Mouse (Mus musculus): ENCODE measurements around the gene Gm47429. TPM values are rescaled to one million over a fixed set of nuclear protein-coding genes. Genes with fewer than 3 reads are reported as not detected.
A peak's percentile ranks its signal among the peaks of the same experiment; 100 is the strongest.
"Not testable (repeated sequence)": the region's sequence is repeated elsewhere in the genome, so short reads cannot be mapped to it uniquely, and the experiment has no call there.

Gene Gm47429
- polyA plus RNA-seq (2015; fragmentation: Nextera tagmentation; extraction: Ambion mirVana), result not detected in 2 replicates

DNA sequence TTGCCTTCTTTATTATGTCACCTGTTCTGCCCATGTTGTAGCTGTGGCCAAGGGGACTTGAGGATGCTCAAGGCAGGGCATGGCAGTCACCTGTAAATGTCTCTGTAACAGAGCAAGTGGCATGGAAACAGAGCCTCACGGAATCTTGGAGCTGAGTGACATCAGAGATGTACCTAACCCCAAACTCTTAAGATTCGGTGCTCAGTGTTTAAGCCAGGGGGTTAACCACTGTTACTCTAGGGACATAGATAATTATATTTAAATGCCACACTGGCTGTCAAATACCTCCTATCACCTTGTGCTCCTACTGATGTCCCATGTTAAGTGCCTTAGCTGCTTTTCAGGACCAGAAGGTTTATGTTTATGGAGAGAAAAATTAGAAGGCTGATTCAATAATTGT is at the start of gene Gm47429:
Gene Gm47429, minus strand, starts transcription at position 101 of the 400 bp plus-strand sequence.
- Histone ChIP-seq H3K36me3 (ENCODE audit: poor library complexity, severe bottlenecking) (no peaks in the 10 kb centered on the region), H3K4me2 (no peak within 1 kb of the TSS), H3K4me3 (no peak within 1 kb of the TSS), H3K9me3 (replicated peaks) (no peaks in the 10 kb centered on the region), H3K27ac (no peak within 1 kb of the TSS), H3K4me1 (no peaks in the 10 kb centered on the region), H3K9ac (no peak within 1 kb of the TSS), H3K27me3 (no peaks in the 10 kb centered on the region)
- WGBS, result 82% methylated on average over 2 of the region's 2 CpGs
- ATAC-seq, result no peak

DNA sequence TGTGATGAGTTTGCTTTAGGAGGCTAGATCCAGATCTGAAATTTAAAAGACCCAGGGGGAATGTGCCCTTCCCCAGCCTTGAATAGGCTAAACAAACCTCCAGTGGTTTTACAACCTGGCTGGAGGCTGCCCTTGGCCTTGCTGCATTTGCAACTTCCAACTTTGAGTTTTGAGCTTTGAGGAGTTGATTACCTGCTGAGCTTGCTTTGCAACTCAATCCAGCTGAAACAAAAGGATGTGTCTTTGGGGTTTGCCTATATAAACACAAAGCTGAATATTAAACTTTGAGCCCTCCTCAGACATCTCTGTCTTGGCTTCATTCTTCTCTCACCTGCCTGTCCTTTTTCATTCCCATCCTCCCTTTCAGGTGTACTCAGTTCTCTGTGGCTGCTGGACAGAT is 44.8 kb upstream of the Gm47429 start:
- not testable (repeated sequence) for H3K4me3 ChIP-seq, ATAC-seq

DNA sequence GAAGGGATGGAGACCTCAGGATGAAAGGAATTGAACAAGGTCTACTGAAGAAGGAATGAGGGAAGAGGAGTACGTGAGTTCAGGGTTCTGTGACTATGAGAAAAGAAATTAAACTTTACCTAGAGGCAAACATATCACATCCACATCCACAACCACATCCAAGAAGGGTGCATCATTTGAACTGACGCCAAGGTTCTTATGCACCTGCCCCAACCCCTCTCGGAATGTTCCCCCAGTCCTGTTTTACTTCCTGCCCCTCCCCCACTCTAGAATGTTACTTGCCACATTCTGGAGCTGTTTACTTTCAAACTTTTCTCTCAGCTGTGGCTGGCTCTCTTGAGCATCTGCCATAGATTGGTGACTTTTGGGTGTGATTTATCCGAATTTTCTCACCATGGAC is 23.3 kb upstream of the Gm47429 start, which contains the start of gene Nutm2:
Gene Nutm2, plus strand, starts transcription at position 301 of the 400 bp plus-strand sequence.
- Histone ChIP-seq H3K9me3 (replicated peaks) (no peaks in the 10 kb centered on the region), H3K4me1 (no peaks in the 10 kb centered on the region), H3K9ac (no peak within 1 kb of the TSS), H3K4me3 (no peak within 1 kb of the TSS), H3K27me3 (no peaks in the 10 kb centered on the region), H3K36me3 (ENCODE audit: poor library complexity, severe bottlenecking) (no peaks in the 10 kb centered on the region), H3K27ac (no peak within 1 kb of the TSS), H3K4me2 (no peak within 1 kb of the TSS)
- 85% methylated on average over 4 of the region's 4 CpGs for WGBS
- ATAC-seq, result no peak

More for the DNA sequence above, 44.8 kb upstream of the Gm47429 start:
- H3K9ac ChIP-seq; H3K27ac ChIP-seq; H3K27me3 ChIP-seq; H3K4me1 ChIP-seq; H3K36me3 ChIP-seq (ENCODE audit: poor library complexity, severe bottlenecking); H3K4me2 ChIP-seq; H3K9me3 ChIP-seq (replicated peaks): not testable (repeated sequence)

DNA sequence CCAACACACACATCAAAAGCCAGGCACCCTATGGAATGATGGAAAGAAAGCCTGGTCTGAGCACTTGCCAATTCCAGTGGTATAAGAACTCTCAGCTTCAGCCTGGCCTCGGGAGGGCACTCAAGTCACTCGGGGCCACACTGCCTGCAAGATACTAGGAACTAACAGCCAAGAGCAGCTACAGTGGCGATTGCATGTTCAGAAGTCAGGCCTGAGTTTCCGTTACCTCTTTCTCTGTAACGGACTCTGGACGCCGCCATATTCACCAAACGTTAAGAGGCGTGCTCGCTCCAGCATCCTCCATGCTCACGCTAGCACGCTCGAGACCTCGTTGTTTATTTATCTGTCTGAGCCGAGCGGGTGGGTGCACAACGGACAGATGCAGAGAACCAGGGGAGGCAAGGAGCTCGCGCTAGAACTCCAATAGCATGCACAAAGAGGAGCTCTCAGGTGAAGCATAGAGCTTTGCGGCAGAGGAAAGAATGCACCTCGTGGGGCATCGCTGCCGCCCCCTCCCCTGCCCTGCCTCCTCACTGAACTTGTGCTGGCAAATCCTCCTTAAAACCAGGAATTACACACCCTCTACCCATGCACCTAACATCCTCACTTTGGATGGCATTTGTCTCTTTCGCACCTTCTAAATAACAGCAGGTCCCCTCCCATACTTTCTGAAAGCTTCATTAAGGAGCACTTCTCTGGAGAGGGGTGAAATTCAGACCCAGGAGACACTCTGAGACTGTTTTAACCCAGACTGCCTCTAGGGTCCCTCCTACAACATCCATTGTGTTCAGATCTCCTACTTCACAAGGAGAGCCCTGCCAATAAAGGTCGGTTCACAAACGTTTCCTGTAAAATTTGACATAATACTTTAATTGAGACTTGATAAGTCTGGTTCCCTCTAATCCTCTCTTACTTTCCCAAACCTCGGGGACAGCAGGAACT is 21.2 kb upstream of the Gm47429 start:
- Histone ChIP-seq H3K27me3 (no peaks in the 10 kb centered on the region), H3K9ac (no peak overlapping the region), H3K9me3 (replicated peaks) (no peaks in the 10 kb centered on the region), H3K27ac (no peak overlapping the region), H3K4me2 (peak overlapping the region; percentile 38), H3K36me3 (ENCODE audit: poor library complexity, severe bottlenecking) (no peaks in the 10 kb centered on the region), H3K4me1 (no peaks in the 10 kb centered on the region), H3K4me3 (peak overlapping the region; percentile 7)
- WGBS, result 44% methylated on average over 27 of the region's 27 CpGs
- ATAC-seq, result 0 out of 2 replicates have a peak, but pooled peaks have one; percentile 30

DNA sequence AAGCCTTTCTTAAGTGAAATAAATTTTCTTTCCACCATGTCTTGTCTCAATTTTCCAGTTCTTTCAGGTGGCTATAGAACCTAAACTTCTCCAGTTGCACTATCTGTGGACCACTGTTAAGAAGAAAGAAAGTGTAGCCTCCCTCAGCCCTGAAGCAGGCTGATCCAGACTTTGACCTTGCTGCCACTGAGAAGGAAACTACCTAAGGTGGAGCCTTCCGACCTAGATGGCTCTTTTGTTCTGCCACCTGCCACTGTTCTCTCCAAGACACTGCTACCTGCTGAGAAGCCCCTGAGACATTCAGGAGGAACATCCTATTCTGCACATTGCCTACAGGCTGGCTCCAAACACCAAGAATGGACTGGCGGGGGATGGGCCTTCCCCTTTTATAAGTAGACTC is 16.7 kb upstream of the Gm47429 start:
- not testable (repeated sequence) for H3K4me1 ChIP-seq; H3K27me3 ChIP-seq; ATAC-seq; H3K36me3 ChIP-seq (ENCODE audit: poor library complexity, severe bottlenecking); H3K4me3 ChIP-seq; H3K9me3 ChIP-seq (replicated peaks); H3K27ac ChIP-seq; H3K9ac ChIP-seq; H3K4me2 ChIP-seq
- WGBS, result 74% methylated on average over 2 of the region's 2 CpGs

DNA sequence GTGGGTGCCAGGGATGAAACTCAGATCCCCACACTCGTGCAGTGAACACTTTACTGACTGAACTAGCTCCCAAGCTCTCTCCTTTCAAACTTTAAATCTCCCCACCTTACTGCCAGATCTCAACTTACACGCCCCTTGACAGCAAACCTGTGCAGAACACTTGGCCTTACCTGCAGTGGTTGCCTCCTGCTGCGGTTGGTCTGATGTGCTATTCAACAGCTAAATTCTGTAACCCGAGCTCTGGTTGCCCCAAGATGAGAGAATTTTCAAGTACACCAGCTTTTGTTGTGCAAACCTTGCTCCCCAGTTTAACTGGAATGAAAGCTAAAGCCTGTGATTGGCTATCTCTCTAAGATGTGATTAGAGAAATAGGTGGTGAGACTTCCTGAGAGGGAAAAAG is 9.7 kb upstream of the Gm47429 start:
- Histone ChIP-seq H3K27me3 (no peaks in the 10 kb centered on the region), H3K27ac (no peak overlapping the region), H3K9ac (no peak overlapping the region), H3K9me3 (replicated peaks) (no peaks in the 10 kb centered on the region), H3K4me1 (no peaks in the 10 kb centered on the region), H3K4me3 (no peak overlapping the region), H3K36me3 (ENCODE audit: poor library complexity, severe bottlenecking) (no peaks in the 10 kb centered on the region), H3K4me2 (no peak overlapping the region)
- WGBS, result 33% methylated on average over 4 of the region's 4 CpGs
- ATAC-seq, result no peak

DNA sequence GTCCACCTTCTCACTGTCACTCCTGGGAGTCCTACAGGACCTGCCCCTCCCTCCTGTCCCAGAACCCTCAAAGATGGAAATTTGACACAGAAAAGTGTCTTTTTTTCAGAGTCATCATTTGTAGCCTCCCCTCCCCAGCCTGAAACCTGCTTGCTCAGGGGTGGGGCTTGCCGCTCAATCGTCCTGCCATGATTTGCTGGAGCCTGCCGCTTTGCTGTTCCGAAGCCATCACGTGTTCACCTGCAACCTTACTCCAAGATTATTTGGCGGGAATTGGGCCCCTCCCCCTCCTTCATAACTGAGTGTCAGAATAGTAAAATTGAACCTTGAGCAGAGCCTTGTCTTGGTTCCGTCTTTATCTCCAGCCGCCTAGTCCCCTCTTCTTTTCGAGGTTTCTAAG is 8.6 kb upstream of the Gm47429 start:
- not testable (repeated sequence) for ATAC-seq; H3K36me3 ChIP-seq (ENCODE audit: poor library complexity, severe bottlenecking); H3K9me3 ChIP-seq (replicated peaks); H3K4me3 ChIP-seq; H3K9ac ChIP-seq; H3K27ac ChIP-seq; H3K4me1 ChIP-seq; H3K27me3 ChIP-seq; H3K4me2 ChIP-seq
- 71% methylated on average over 9 of the region's 9 CpGs for WGBS

DNA sequence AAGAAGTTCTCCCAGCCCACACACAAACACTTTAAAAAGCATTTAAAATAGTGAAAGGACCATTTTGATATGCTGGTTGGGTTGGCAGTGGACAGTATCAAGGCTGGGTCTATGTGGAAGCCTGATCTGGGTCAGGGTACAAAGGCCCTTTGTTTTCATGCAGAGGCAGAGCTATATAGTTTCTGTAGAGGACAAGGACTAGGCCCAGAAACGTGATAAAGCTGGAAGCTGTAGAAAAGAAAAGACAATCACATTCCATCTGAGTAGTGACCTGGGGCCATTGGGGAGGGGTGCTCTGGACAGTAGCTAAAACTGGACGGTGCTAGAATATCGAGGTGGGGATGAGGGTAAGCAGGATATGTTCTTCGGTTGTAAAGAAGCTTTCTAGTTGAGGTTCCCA is 1.5 kb upstream of the Gm47429 start:
- 66% methylated on average over 4 of the region's 4 CpGs for WGBS
- no peak for ATAC-seq
- no peaks in the 10 kb centered on the region for H3K36me3 ChIP-seq (ENCODE audit: poor library complexity, severe bottlenecking)
- no peaks in the 10 kb centered on the region for H3K4me1 ChIP-seq
- no peaks in the 10 kb centered on the region for H3K9me3 ChIP-seq (replicated peaks)
- H3K4me2 ChIP-seq, result no peak overlapping the region
- no peak overlapping the region for H3K9ac ChIP-seq
- no peaks in the 10 kb centered on the region for H3K27me3 ChIP-seq
- no peak overlapping the region for H3K4me3 ChIP-seq
- no peak overlapping the region for H3K27ac ChIP-seq

DNA sequence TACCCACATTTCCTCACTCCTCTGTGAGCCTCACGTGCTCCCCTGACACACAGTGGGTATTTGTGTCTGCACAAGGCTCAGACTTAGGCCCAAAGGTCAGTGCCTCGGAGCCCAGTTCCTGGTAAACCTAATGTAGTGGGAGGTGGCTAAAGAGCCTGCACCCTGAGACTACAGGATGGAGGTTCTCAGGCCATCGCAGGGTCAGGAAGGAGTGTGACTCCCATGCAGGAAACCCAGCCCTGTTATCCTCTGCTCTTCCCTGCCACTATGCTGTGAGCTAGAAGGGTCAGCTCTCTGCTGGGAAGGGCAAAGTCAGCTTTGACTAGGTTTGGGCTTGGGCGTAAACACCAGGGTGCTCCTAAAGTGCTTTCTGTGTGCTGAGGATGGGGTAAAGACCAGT is 17.0 kb downstream of the Gm47429 start:
- Histone ChIP-seq H3K27me3 (no peaks in the 10 kb centered on the region), H3K4me2 (no peak overlapping the region), H3K27ac (no peak overlapping the region), H3K9me3 (replicated peaks) (no peaks in the 10 kb centered on the region), H3K9ac (no peak overlapping the region), H3K36me3 (ENCODE audit: poor library complexity, severe bottlenecking) (peaks cover 92% of the 10 kb centered on the region), H3K4me3 (no peak overlapping the region), H3K4me1 (no peaks in the 10 kb centered on the region)
- 95% methylated on average over 4 of the region's 4 CpGs for WGBS
- ATAC-seq, result no peak

DNA sequence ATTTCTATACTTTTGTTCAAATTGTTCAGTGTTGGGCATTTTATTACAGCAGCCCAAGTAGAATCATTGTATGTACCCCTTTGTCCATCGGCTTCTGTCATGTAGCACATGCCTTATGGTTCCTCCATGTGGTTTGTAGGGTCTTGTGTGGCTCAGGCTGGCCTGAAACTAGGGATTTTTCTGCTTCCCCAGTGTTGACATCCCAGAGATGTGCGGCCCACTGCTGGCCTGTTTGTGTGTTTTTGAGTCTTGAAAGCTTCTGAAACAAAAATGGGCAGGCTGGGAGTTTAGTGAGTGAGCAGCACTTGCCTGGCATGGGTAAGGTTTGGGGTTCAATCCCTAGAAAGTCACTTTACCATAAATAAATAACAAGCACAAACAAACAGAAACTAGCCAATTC is 19.2 kb downstream of the Gm47429 start:
- WGBS, result 87% methylated on average over 2 of the region's 2 CpGs
- H3K27me3 ChIP-seq, result no peaks in the 10 kb centered on the region
- no peak for ATAC-seq
- no peaks in the 10 kb centered on the region for H3K9me3 ChIP-seq (replicated peaks)
- H3K27ac ChIP-seq, result no peak overlapping the region
- peaks cover 82% of the 10 kb centered on the region for H3K36me3 ChIP-seq (ENCODE audit: poor library complexity, severe bottlenecking)
- H3K4me2 ChIP-seq, result no peak overlapping the region
- no peak overlapping the region for H3K9ac ChIP-seq
- H3K4me3 ChIP-seq, result no peak overlapping the region
- H3K4me1 ChIP-seq, result no peaks in the 10 kb centered on the region

DNA sequence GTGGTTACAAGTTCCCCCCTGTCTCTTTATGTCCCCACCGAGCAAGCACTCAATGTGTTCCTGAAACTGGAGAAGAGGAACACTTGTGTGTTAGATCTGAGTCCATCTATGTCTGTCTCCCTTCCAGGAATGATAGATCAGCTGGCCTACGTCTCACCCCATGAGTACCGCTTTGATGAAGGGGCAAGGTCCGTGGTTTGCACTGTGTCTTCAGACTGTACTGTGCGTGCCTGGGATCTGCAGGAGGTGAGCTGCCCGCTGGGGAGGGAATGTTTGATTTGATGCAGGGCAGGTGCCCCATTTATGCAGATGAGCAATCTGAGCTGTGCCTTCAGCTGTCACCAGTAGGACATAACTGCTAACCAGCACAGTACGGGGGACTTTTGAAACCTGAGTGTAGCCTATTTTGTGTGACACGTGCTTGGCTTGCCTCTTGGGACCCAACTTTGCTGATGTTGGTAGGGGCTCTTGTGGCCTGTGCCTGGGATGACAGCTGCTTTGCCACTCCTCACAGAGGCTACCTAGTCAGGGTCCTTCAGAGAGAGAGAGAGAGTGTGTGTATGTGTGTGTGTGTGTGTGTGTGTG is 20.0 kb downstream of the Gm47429 start:
- Histone ChIP-seq H3K9ac (no peak overlapping the region), H3K27me3 (no peaks in the 10 kb centered on the region), H3K4me1 (peaks cover 1% of the 10 kb centered on the region), H3K36me3 (ENCODE audit: poor library complexity, severe bottlenecking) (peaks cover 74% of the 10 kb centered on the region), H3K27ac (no peak overlapping the region), H3K4me2 (no peak overlapping the region), H3K4me3 (no peak overlapping the region), H3K9me3 (replicated peaks) (no peaks in the 10 kb centered on the region)
- WGBS, result 93% methylated on average over 8 of the region's 8 CpGs
- ATAC-seq, result no peak

DNA sequence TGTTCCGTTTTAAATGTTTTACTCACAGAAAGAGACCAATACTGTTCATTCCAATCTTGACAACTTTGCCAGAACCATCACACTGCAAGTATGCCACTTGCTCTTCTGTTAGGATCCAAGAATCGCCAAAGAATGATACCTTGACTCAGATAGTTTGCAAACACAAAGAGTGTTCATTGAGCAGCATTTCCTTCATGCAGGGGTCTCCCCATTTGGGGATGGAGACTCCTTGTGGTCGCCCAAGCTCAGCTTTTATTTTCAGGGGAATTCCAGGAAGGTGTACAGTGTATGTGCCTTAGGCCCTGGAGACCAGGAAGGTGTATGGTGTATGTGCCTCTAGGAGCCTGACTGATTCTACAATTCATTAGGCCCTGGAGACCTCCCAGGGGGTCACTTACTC is 25.3 kb downstream of the Gm47429 start:
- peak overlapping the region; percentile 77 for H3K4me3 ChIP-seq
- H3K27me3 ChIP-seq, result no peaks in the 10 kb centered on the region
- H3K9me3 ChIP-seq (replicated peaks), result no peaks in the 10 kb centered on the region
- peaks cover 21% of the 10 kb centered on the region for H3K36me3 ChIP-seq (ENCODE audit: poor library complexity, severe bottlenecking)
- ATAC-seq, result peak; percentile 26; the same call in 1 of the 2 replicates
- peaks cover 11% of the 10 kb centered on the region for H3K4me1 ChIP-seq
- no peak overlapping the region for H3K27ac ChIP-seq
- 45% methylated on average over 3 of the region's 3 CpGs for WGBS
- peak overlapping the region; percentile 88 for H3K9ac ChIP-seq
- peak overlapping the region; percentile 74 for H3K4me2 ChIP-seq

All from forebrain, embryonic 13.5 days (tissue).